Mouse (Mus musculus): Measurements from ENCODE around the gene Serhl. TPM values are rescaled to one million over a fixed set of nuclear protein-coding genes. Genes with fewer than 3 reads are reported as not detected.
A peak's percentile ranks its signal among the peaks of the same experiment; 100 is the strongest.

The Serhl gene
- polyA plus RNA-seq, 1 experiment = 31.5 TPM

DNA sequence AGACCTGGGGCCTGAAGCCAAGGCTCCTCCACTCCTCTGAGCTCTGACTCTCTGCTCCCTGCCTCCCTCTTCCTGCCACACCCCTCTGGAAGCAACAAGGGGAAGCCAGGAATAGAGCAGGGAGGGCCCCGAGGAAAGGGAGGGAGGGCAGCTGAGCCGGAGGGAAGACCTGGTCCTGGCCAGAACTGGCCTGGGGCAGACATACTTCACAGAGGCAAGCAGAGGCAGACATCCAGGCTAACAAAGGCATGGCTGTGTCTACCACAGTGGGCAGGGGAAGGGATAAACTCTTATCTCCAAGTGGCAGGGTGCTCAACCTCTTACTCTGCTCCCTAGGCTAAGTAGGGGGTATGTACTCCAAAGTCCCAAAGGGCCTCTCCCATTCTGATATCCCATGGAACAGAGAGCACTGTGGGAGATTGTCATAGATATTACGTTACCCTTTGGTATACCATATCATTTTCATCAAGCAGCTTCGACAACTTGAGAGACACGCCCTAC is 75.7 kb downstream of the Serhl start:
- TF ChIP-seq POLR2A (IDR thresholded peaks at IDR 0.05; ENCODE audit: borderline replicate concordance, control insufficient read depth, low read depth, low read length) = no peak
- no peak for TF ChIP-seq CTCF (IDR thresholded peaks at IDR 0.05; ENCODE audit: control insufficient read depth, insufficient read depth, low read length)
- 61% methylated on average over 5 of the region's 5 CpGs for WGBS
- no peak overlapping the region for H3K4me3 ChIP-seq (replicated peaks; ENCODE audit: control insufficient read depth, low read depth, low read length)
- peak overlapping the region; percentile 70 for H3K27ac ChIP-seq (ENCODE audit: control insufficient read depth, insufficient read depth, low read depth, low read length, poor library complexity)
- H3K4me1 ChIP-seq (ENCODE audit: control insufficient read depth, insufficient read depth, low read length) = no peaks in the 10 kb centered on the region

DNA sequence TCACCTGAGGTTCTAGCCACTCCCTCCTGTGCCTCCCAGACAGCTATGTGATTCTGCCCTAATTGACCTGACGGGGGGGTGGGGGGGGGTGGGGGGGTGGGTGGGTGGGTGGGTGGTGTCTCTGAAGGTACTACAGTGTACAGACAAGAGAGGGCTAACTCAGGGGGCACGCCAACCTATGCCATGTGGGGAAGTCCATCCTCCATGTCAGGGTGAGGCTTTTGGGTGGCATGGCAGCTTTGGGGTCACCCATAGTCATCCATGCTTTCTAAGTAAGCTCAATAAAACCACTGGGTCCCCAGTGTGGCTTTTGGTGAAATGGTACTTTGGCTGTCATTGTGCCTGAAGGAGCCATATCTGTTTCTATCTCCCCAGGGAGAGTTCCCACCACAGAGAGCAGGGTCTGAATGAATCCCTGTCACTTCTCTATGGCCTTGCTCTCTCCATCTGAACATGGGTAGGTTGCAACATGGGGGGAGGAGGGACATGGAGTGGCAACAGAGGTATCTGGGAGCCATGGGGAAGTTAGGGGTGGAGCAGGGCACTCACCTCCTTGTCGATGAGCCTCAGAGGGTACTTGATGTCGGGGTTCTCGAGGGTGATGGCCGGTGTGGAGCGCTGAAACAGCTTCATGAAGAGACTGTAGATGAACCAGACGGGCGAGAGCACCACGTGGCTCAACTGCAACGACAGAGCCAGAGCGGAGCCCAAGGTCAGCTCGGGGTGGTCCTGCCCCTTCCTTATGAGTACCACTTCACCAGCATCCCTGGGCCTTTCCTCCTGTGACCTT is 76.4 kb downstream of the Serhl start:
- WGBS = 87% methylated on average over 13 of the region's 13 CpGs
- no peak for TF ChIP-seq POLR2A (IDR thresholded peaks at IDR 0.05; ENCODE audit: borderline replicate concordance, control insufficient read depth, low read depth, low read length)
- TF ChIP-seq CTCF (IDR thresholded peaks at IDR 0.05; ENCODE audit: control insufficient read depth, insufficient read depth, low read length) = no peak
- Histone ChIP-seq H3K27ac (ENCODE audit: control insufficient read depth, insufficient read depth, low read depth, low read length, poor library complexity) (0 out of 2 replicates have a peak overlapping the region, but pooled peaks have one; percentile 17), H3K4me3 (replicated peaks; ENCODE audit: control insufficient read depth, low read depth, low read length) (no peak overlapping the region), H3K4me1 (ENCODE audit: control insufficient read depth, insufficient read depth, low read length) (no peaks in the 10 kb centered on the region)

Other genes with a start within 250 kb of the Serhl start
- 13.8 and 26.4 TPM in 2 replicates for gene Tcf20, start 101.6 kb upstream of the Serhl start, polyA plus RNA-seq (2011; ENCODE audit: insufficient read depth, insufficient read length, low replicate concordance, missing spikeins)
- gene Nfam1, start 56.2 kb upstream of the Serhl start, polyA plus RNA-seq (2011; ENCODE audit: insufficient read depth, insufficient read length, low replicate concordance, missing spikeins) = 26.4 and 69.6 TPM in 2 replicates
- gene Rrp7a, start 33.3 kb downstream of the Serhl start, polyA plus RNA-seq (2011; ENCODE audit: insufficient read depth, insufficient read length, low replicate concordance, missing spikeins) = 24.6 and 31.6 TPM in 2 replicates
- gene Poldip3, start 59.9 kb downstream of the Serhl start, polyA plus RNA-seq (2011; ENCODE audit: insufficient read depth, insufficient read length, low replicate concordance, missing spikeins) = 24.6 and 42.3 TPM in 2 replicates
- gene Cyb5r3, start 83.1 kb downstream of the Serhl start, polyA plus RNA-seq (2011; ENCODE audit: insufficient read depth, insufficient read length, low replicate concordance, missing spikeins) = 53.6 and 59.1 TPM in 2 replicates
- gene A4galt, start 162.3 kb downstream of the Serhl start, polyA plus RNA-seq (2011; ENCODE audit: insufficient read depth, insufficient read length, low replicate concordance, missing spikeins) = 1.1 and 4.7 TPM in 2 replicates

All from bone marrow, adult 2 months (tissue).